Mouse (Mus musculus): Measurements from ENCODE around the gene Prrg3. TPM values are rescaled to one million over a fixed set of nuclear protein-coding genes. Genes with fewer than 3 reads are reported as not detected.

Prrg3 gene
- total RNA-seq, 2 experiments from 2014 or later, result 17.3 to 21.6 TPM

Other genes starting within 250 kb of the Prrg3 start
- 10 to 100 TPM; 15.1 to 20.4 TPM for gene Vma21, start 146.7 kb upstream of the Prrg3 start, total RNA-seq (2021)
- not detected for gene Gm1141, start 41.6 kb upstream of the Prrg3 start, total RNA-seq (2021)
- not detected for gene Fate1, start 10.4 kb downstream of the Prrg3 start, total RNA-seq (2021)
- under 1 TPM; 0.12 to 0.56 TPM for gene Cnga2, start 29.2 kb downstream of the Prrg3 start, total RNA-seq (2021)

Data from heart, postnatal 14 days (tissue).